Mouse (Mus musculus) forebrain, embryonic 14.5 days (tissue): ENCODE measurements around the gene Lamtor2. TPM values are rescaled to one million over a fixed set of nuclear protein-coding genes. Genes with fewer than 3 reads are reported as not detected.
A peak's percentile ranks its signal among the peaks of the same experiment; 100 is the strongest.
"Not testable (repeated sequence)": the region's sequence is repeated elsewhere in the genome, so short reads cannot be mapped to it uniquely, and the experiment has no call there.

ENCODE experiments used
- ATAC-seq: fragments of 200-750 bp; cut with Nextera tagmentation; 2 replicates; pipeline ENCODE4 v1.8.0; 2017; ENCODE audit warnings: mild to moderate bottlenecking, moderate library complexity
- DNase-seq: peaks from one replicate; pipeline ENCODE4 v3.0.0-alpha.2; 2015; ENCODE audit warnings: low spot score
- H3K27ac ChIP-seq: fragments of 300-500 bp; sonication (generic); 2 replicates; pipeline ENCODE4 v1.5.1; 2014; ENCODE audit warnings: low read depth, mild to moderate bottlenecking, control low read depth, low read length, moderate library complexity
- H3K27me3 ChIP-seq: fragments of 300-500 bp; sonication (generic); replicated peaks from 2 replicates; pipeline ENCODE4 v1.6.1; 2014; ENCODE audit warnings: low read length, control low read depth, mixed read lengths; ENCODE audit not compliant: control insufficient read depth, insufficient read depth
- H3K36me3 ChIP-seq: fragments of 300-500 bp; sonication (generic); 2 replicates; pipeline ENCODE4 v1.6.1; 2014; ENCODE audit warnings: low read length, control low read depth; ENCODE audit not compliant: control insufficient read depth, insufficient read depth
- H3K4me1 ChIP-seq: fragments of 300-500 bp; sonication (generic); 2 replicates; pipeline ENCODE4 v1.6.1; 2014; ENCODE audit warnings: antibody characterized with exemption, low read length, control low read depth; ENCODE audit not compliant: control insufficient read depth, insufficient read depth
- H3K4me2 ChIP-seq: fragments of 300-500 bp; sonication (generic); 2 replicates; pipeline ENCODE4 v1.6.1; 2014; ENCODE audit warnings: mild to moderate bottlenecking, control low read depth, low read length
- H3K4me3 ChIP-seq: fragments of 300-500 bp; sonication (generic); 2 replicates; pipeline ENCODE4 v1.5.1; 2014; ENCODE audit warnings: low read depth, low read length, control low read depth
- H3K9ac ChIP-seq: fragments of 300-500 bp; sonication (generic); 2 replicates; pipeline ENCODE4 v1.6.1; 2014; ENCODE audit warnings: mild to moderate bottlenecking, low read length, control low read depth, moderate library complexity
- H3K9me3 ChIP-seq: fragments of 300-500 bp; sonication (generic); replicated peaks from 2 replicates; pipeline ENCODE4 v1.6.1; 2016; ENCODE audit warnings: low read length, control low read depth, mixed read lengths; ENCODE audit not compliant: control insufficient read depth
- WGBS: fragments of 180-500 bp; shearing (Covaris S2); extraction: QIAGEN DNeasy Blood & Tissue Kit; methylation state at CpG from one replicate; pipeline ENCODE4 v1.1.7; 2014; 5-methylcytosine and 5-hydroxymethylcytosine counted together
- polyA plus RNA-seq: library from polyadenylated mRNA; unstranded; fragments of >200 nt; fragmentation: Nextera tagmentation; extraction: Ambion mirVana; gene quantifications from 2 replicates; pipeline ENCODE4 v1.2.1, GENCODE M21; 2014

Gene Lamtor2
- polyA plus RNA-seq = 107 and 122 TPM in 2 replicates

GRCm38 (mm10) chr3:88552676-88553524, at the start of gene Lamtor2:
TSS of gene Lamtor2 (minus strand) at chr3:88553074.
- WGBS = 0% methylated on average over 48 of the region's 48 CpGs
- peak; percentile 99 for DNase-seq
- Histone ChIP-seq H3K27ac (peak within 1 kb of the TSS; percentile 94), H3K27me3 (no peaks in the 10 kb centered on the region), H3K36me3 (peaks cover 21% of the 10 kb centered on the region), H3K4me1 (peaks cover 16% of the 10 kb centered on the region), H3K4me3 (peak within 1 kb of the TSS; percentile 93), H3K9ac (peak within 1 kb of the TSS; percentile 94), H3K4me2 (peak within 1 kb of the TSS; percentile 81), H3K9me3 (no peaks in the 10 kb centered on the region)
- ATAC-seq = peak; percentile 92

DNA sequence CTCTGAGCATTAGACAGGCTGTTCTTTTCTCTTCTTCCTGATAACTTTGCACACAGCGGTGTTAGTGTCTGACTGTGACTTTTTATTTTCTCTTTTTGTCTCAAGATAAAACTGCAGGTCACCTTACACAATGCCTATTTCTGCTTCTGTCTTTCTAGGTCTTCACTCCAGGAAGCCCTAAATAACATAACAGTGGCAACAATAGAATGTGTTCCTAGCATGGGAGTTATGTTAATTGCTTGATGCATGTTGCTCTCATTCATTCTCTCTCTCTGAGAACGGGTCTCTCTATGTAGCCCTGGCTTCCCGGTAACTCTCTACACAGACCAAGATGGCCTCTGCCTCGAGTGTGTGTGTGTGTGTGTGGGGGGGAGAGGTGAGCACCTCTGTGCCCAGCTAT, 49.6 kb upstream of the Lamtor2 start:
- H3K4me1 ChIP-seq = no peaks in the 10 kb centered on the region
- H3K4me3 ChIP-seq = no peak overlapping the region
- H3K27ac ChIP-seq = no peak overlapping the region
- no peak for ATAC-seq
- no peaks in the 10 kb centered on the region for H3K27me3 ChIP-seq
- H3K9ac ChIP-seq = no peak overlapping the region
- H3K36me3 ChIP-seq = no peaks in the 10 kb centered on the region
- no peak for DNase-seq
- H3K9me3 ChIP-seq = no peaks in the 10 kb centered on the region
- no peak overlapping the region for H3K4me2 ChIP-seq
- 72% methylated on average over 4 of the region's 4 CpGs for WGBS

DNA sequence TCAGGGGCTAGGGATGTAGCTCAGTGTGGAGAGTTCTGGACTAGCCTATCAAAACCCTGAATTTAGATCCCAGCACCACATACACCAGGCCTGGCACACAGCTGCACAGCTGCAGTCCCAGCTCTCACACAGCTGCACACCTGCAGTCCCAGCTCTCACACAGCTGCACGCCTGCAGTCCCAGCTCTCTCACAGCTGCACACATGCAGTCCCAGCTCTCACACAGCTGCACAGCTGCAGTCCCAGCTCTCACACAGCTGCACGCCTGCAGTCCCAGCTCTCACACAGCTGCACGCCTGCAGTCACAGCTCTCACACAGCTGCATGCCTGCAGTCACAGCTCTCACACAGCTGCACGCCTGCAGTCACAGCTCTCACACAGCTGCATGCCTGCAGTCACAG, 43.7 kb upstream of the Lamtor2 start:
- H3K27ac ChIP-seq, H3K4me1 ChIP-seq, H3K4me2 ChIP-seq, H3K9ac ChIP-seq, H3K27me3 ChIP-seq, DNase-seq, H3K4me3 ChIP-seq, H3K36me3 ChIP-seq, ATAC-seq, H3K9me3 ChIP-seq: not testable (repeated sequence)
- 77% methylated on average over 4 of the region's 4 CpGs for WGBS

GRCm38 (mm10) chr3:88593893-88594580, 41.2 kb upstream of the Lamtor2 start:
- Histone ChIP-seq H3K4me3 (no peak overlapping the region), H3K27ac (no peak overlapping the region), H3K4me1 (no peaks in the 10 kb centered on the region), H3K9me3 (no peaks in the 10 kb centered on the region), H3K36me3 (no peaks in the 10 kb centered on the region), H3K27me3 (no peaks in the 10 kb centered on the region), H3K4me2 (no peak overlapping the region), H3K9ac (no peak overlapping the region)
- DNase-seq = no peak
- WGBS = 70% methylated on average over 10 of the region's 10 CpGs
- no peak for ATAC-seq

DNA sequence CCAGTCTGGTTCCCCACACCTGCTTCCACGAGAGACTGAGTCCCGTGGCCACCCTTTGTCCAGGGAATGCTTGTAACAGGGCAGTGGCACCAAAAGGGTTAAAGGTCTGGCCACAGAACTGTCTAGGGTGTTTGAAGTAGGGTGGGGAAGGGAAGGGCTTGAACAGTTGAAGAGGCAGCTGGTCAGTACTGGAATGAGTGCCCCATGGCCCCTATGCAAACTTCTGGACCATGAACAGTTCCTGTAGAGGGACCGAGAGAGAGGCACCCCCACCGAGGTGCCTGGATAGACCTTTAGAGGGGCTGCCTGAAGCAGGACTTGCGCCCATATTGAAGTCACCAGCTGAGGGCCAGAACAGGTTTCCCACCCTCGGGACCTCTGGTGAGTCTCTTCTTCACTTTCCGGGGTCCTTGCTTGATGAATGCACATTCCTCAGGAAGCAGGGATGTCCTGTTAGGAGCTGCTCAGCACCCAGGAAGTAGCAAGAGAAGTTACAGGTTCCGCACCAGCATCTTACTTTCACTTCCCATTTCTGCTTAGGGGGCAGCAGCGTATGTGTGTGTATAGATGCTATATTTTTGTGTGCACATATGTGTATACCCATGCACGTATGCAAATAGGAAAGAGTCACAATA, 40.2 kb upstream of the Lamtor2 start:
- no peak overlapping the region for H3K4me2 ChIP-seq
- no peaks in the 10 kb centered on the region for H3K4me1 ChIP-seq
- peaks cover 9% of the 10 kb centered on the region for H3K36me3 ChIP-seq
- no peak overlapping the region for H3K27ac ChIP-seq
- H3K9me3 ChIP-seq = no peaks in the 10 kb centered on the region
- no peak overlapping the region for H3K4me3 ChIP-seq
- DNase-seq = no peak
- H3K9ac ChIP-seq = no peak overlapping the region
- WGBS = 79% methylated on average over 10 of the region's 10 CpGs
- H3K27me3 ChIP-seq = no peaks in the 10 kb centered on the region
- ATAC-seq = no peak

GRCm38 (mm10) chr3:88591950-88592731, 39.3 kb upstream of the Lamtor2 start:
- Histone ChIP-seq H3K4me3 (no peak overlapping the region), H3K27ac (no peak overlapping the region), H3K9me3 (no peaks in the 10 kb centered on the region), H3K4me2 (no peak overlapping the region), H3K27me3 (no peaks in the 10 kb centered on the region), H3K36me3 (peaks cover 19% of the 10 kb centered on the region), H3K9ac (no peak overlapping the region), H3K4me1 (no peaks in the 10 kb centered on the region)
- WGBS = 32% methylated on average over 9 of the region's 9 CpGs
- peak; percentile 88 for DNase-seq
- peak; percentile 46; the same call in 1 of the 2 replicates for ATAC-seq

DNA sequence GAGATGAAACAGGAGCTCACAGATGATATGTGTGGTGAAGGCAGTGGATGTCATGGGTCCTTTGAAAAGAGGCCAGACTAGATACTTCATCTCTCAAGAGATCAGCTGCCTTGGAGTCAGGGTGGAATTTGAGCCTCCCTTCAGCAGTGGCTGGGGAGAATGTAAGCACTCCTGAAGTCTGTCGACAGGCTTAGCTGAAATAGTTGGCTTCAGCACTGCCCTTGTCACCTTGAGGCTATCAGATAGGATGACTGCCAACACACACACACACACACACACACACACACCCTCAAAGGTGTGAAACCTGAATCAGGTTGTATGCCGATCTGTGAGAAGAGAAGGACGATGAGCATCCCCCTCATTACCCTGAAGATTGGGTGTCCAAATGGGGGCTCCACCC, 38.2 kb upstream of the Lamtor2 start:
- H3K4me3 ChIP-seq = no peak overlapping the region
- H3K9ac ChIP-seq = no peak overlapping the region
- no peaks in the 10 kb centered on the region for H3K9me3 ChIP-seq
- no peak overlapping the region for H3K4me2 ChIP-seq
- WGBS = 36% methylated on average over 3 of the region's 3 CpGs
- ATAC-seq (no peak), DNase-seq (no peak)
- H3K27me3 ChIP-seq = no peaks in the 10 kb centered on the region
- H3K4me1 ChIP-seq = no peaks in the 10 kb centered on the region
- peaks cover 28% of the 10 kb centered on the region for H3K36me3 ChIP-seq
- no peak overlapping the region for H3K27ac ChIP-seq

GRCm38 (mm10) chr3:88590246-88590645, 37.4 kb upstream of the Lamtor2 start:
- 26% methylated on average over 5 of the region's 5 CpGs for WGBS
- Histone ChIP-seq H3K4me1 (no peaks in the 10 kb centered on the region), H3K4me2 (no peak overlapping the region), H3K27ac (no peak overlapping the region), H3K27me3 (no peaks in the 10 kb centered on the region), H3K36me3 (peaks cover 35% of the 10 kb centered on the region), H3K9ac (no peak overlapping the region), H3K4me3 (no peak overlapping the region), H3K9me3 (no peaks in the 10 kb centered on the region)
- ATAC-seq = no peak
- no peak for DNase-seq
